Mouse (Mus musculus) kidney, embryonic 14.5 days (tissue): ENCODE measurements at regions not wholly inside any gene's neighbourhood (a gene's known extent, or its start where the extent isn't known, plus 50 kb on each side); places are given as distances from the start of the nearest gene placed in this dataset.

Experiments
- ATAC-seq: fragments of 200-750 bp; cut with Nextera tagmentation; 2 replicates; pipeline ENCODE4 v1.8.0; 2017; ENCODE audit warnings: moderate number of reproducible peaks, mild to moderate bottlenecking, moderate TSS enrichment, moderate library complexity; ENCODE audit not compliant: low FRiP score, low TSS enrichment
- H3K27ac ChIP-seq: fragments of 300-500 bp; sonication (generic); 2 replicates; pipeline ENCODE4 v1.5.1; 2014; ENCODE audit warnings: low read depth, mild to moderate bottlenecking, low read length, moderate library complexity, mixed read lengths
- H3K27me3 ChIP-seq: fragments of 300-500 bp; sonication (generic); 2 replicates; pipeline ENCODE4 v1.6.1; 2014; ENCODE audit warnings: mild to moderate bottlenecking, low read length; ENCODE audit not compliant: control insufficient read depth, insufficient read depth
- H3K36me3 ChIP-seq: fragments of 300-500 bp; sonication (generic); 2 replicates; pipeline ENCODE4 v1.6.1; 2014; ENCODE audit warnings: low read length, mixed read lengths; ENCODE audit not compliant: control insufficient read depth, insufficient read depth
- H3K4me1 ChIP-seq: fragments of 300-500 bp; sonication (generic); 2 replicates; pipeline ENCODE4 v1.6.1; 2014; ENCODE audit warnings: low read length, mixed read lengths; ENCODE audit not compliant: control insufficient read depth, insufficient read depth
- H3K4me2 ChIP-seq: fragments of 300-500 bp; sonication (generic); replicated peaks from 2 replicates; pipeline ENCODE4 v1.6.1; 2014; ENCODE audit warnings: low read depth, mild to moderate bottlenecking, low read length
- H3K4me3 ChIP-seq: fragments of 300-500 bp; sonication (generic); 2 replicates; pipeline ENCODE4 v1.5.1; 2014; ENCODE audit warnings: mild to moderate bottlenecking, low read length
- H3K9ac ChIP-seq: fragments of 300-500 bp; sonication (generic); 2 replicates; pipeline ENCODE4 v1.6.1; 2014; ENCODE audit warnings: low read depth, mild to moderate bottlenecking, low read length, moderate library complexity
- H3K9me3 ChIP-seq: fragments of 300-500 bp; sonication (generic); 2 replicates; pipeline ENCODE4 v1.6.1; 2016; ENCODE audit warnings: low read length; ENCODE audit not compliant: control insufficient read depth
- WGBS: fragments of 180-500 bp; shearing (Covaris S2); extraction: QIAGEN DNeasy Blood & Tissue Kit; methylation state at CpG from one replicate; pipeline ENCODE4 v1.1.7; 2014; 5-methylcytosine and 5-hydroxymethylcytosine counted together

GRCm38 (mm10) chr12:55926276-55926973 is 90.3 kb downstream of the Brms1l start:
- no peaks in the 10 kb centered on the region for H3K4me1 ChIP-seq
- H3K9ac ChIP-seq: no peak overlapping the region
- 61% methylated on average over 2 of the region's 2 CpGs for WGBS
- no peak overlapping the region for H3K4me2 ChIP-seq
- H3K27ac ChIP-seq: no peak overlapping the region
- no peaks in the 10 kb centered on the region for H3K36me3 ChIP-seq
- H3K9me3 ChIP-seq: no peaks in the 10 kb centered on the region
- H3K4me3 ChIP-seq: no peak overlapping the region
- no peaks in the 10 kb centered on the region for H3K27me3 ChIP-seq
- no peak for ATAC-seq
